Mouse (Mus musculus) G1E (cell line): Measurements from ENCODE around the gene Tk1. TPM values are rescaled to one million over a fixed set of nuclear protein-coding genes. Genes with fewer than 3 reads are reported as not detected.

Experiments used
- ATAC-seq: 2 replicates; pipeline ENCODE4 v1.8.0; 2016; ENCODE audit warnings: mild to moderate bottlenecking; ENCODE audit not compliant: insufficient number of reproducible peaks, poor library complexity, low FRiP score, severe bottlenecking; ENCODE audit errors: extremely low read depth
- DNase-seq: peaks from one replicate; pipeline ENCODE4 v3.0.0; 2012; ENCODE audit warnings: low spot score
- H3K27me3 ChIP-seq: 2 replicates; pipeline ENCODE4 v1.6.1; 2012; ENCODE audit warnings: mild to moderate bottlenecking, low read length, inconsistent platforms; ENCODE audit not compliant: insufficient read depth
- H3K36me3 ChIP-seq: replicated peaks from 2 replicates; pipeline ENCODE3; 2012; ENCODE audit warnings: mild to moderate bottlenecking, inconsistent platforms
- H3K4me1 ChIP-seq: 2 replicates; pipeline ENCODE4 v1.6.1; 2012; ENCODE audit warnings: low read depth, low read length, inconsistent platforms, mixed read lengths; ENCODE audit not compliant: insufficient read depth
- H3K4me3 ChIP-seq: 2 replicates; pipeline ENCODE4 v1.5.1; 2012; ENCODE audit warnings: low read depth, mild to moderate bottlenecking, inconsistent platforms, low read length, moderate library complexity, mixed read lengths
- H3K9me3 ChIP-seq: replicated peaks from 2 replicates; pipeline ENCODE4 v1.6.1; 2012; ENCODE audit warnings: inconsistent platforms
- CTCF ChIP-seq: IDR thresholded peaks from 2 replicates; pipeline ENCODE4 v1.5.1; 2012; ENCODE audit warnings: low read depth, low read length, inconsistent platforms, mixed read lengths
- GATA1 ChIP-seq: IDR thresholded peaks from 2 replicates; pipeline ENCODE4 v1.6.1; 2012; ENCODE audit warnings: borderline replicate concordance, low read length, inconsistent platforms, mixed read lengths
- GATA2 ChIP-seq: IDR thresholded peaks from 2 replicates; pipeline ENCODE4 v1.6.1; 2012; ENCODE audit warnings: low read depth, low read length, inconsistent platforms, borderline replicate concordance
- POLR2AphosphoS5 ChIP-seq: IDR thresholded peaks from 2 replicates; pipeline ENCODE4 v1.6.1; 2012; ENCODE audit warnings: low read depth, low read length, inconsistent platforms; ENCODE audit not compliant: insufficient replicate concordance
- TAL1 ChIP-seq: conservative IDR thresholded peaks from 2 replicates; pipeline ENCODE4 v1.6.1; 2012; ENCODE audit warnings: low read depth, low read length, inconsistent platforms, mixed read lengths
- polyA plus RNA-seq: library from polyadenylated mRNA; stranded (reverse); fragments of >175 nt; gene quantifications from 2 replicates; pipeline ENCODE4 v1.2.3, GENCODE M21; 2012
- total RNA-seq, 2 experiments: library from RNA; stranded (forward) in 1 of 2; stranded (reverse) in 1 of 2; fragments of 200-1000 nt in 1 of 2; fragments of >200 nt in 1 of 2; fragmentation: Nextera tagmentation in 1 of 2; gene quantifications; 2 replicates each; pipeline ENCODE4 v1.2.3; 2014 to 2017

Gene Tk1
- total and polyA plus RNA-seq, 3 experiments: 73.2 to 77.0 (median 75.8) TPM

- peak; percentile 4; the same call in 1 of the 2 replicates for ATAC-seq
- no peak for TF ChIP-seq GATA2
- TF ChIP-seq POLR2AphosphoS5: no peak
- no peak for TF ChIP-seq CTCF
- no peak for TF ChIP-seq TAL1
- TF ChIP-seq GATA1: no peak
- no peaks in the 10 kb centered on the region for H3K9me3 ChIP-seq
- peaks cover 40% of the 10 kb centered on the region for H3K4me1 ChIP-seq
- peaks cover 29% of the 10 kb centered on the region for H3K36me3 ChIP-seq
- H3K27me3 ChIP-seq: no peaks in the 10 kb centered on the region
- peak; percentile 35 for DNase-seq
- peak overlapping the region; percentile 96 for H3K4me3 ChIP-seq
Observed at GRCm38 (mm10) chr11:117848271-117848984, 22.5 kb upstream of the Tk1 start.

- ATAC-seq (no peak), DNase-seq (no peak)
- H3K4me3 ChIP-seq: peak overlapping the region; percentile 96; the same call in 1 of the 2 replicates
- H3K9me3 ChIP-seq: no peaks in the 10 kb centered on the region
- peaks cover 22% of the 10 kb centered on the region for H3K36me3 ChIP-seq
- H3K27me3 ChIP-seq: peaks cover 4% of the 10 kb centered on the region; the same call in 1 of the 2 replicates
- no peak for TF ChIP-seq GATA2
- TF ChIP-seq GATA1: no peak
- no peak for TF ChIP-seq TAL1
- TF ChIP-seq POLR2AphosphoS5: no peak
- TF ChIP-seq CTCF: no peak
- peaks cover 33% of the 10 kb centered on the region for H3K4me1 ChIP-seq
Observed at GRCm38 (mm10) chr11:117847593-117848215, 21.8 kb upstream of the Tk1 start.

GRCm38 (mm10) chr11:117846640-117847039, 20.7 kb upstream of the Tk1 start:
- TF ChIP-seq POLR2AphosphoS5 (no peak), GATA1 (no peak), CTCF (no peak), TAL1 (no peak), GATA2 (no peak)
- Histone ChIP-seq H3K36me3 (peaks cover 11% of the 10 kb centered on the region), H3K4me3 (no peak overlapping the region), H3K9me3 (no peaks in the 10 kb centered on the region), H3K27me3 (peaks cover 8% of the 10 kb centered on the region; the same call in 1 of the 2 replicates), H3K4me1 (peaks cover 29% of the 10 kb centered on the region)
- ATAC-seq (no peak), DNase-seq (no peak)

- Histone ChIP-seq H3K4me3 (no peak overlapping the region), H3K36me3 (peaks cover 5% of the 10 kb centered on the region), H3K27me3 (peaks cover 13% of the 10 kb centered on the region), H3K9me3 (no peaks in the 10 kb centered on the region), H3K4me1 (peaks cover 23% of the 10 kb centered on the region)
- DNase-seq (no peak), ATAC-seq (no peak)
- no peak for TF ChIP-seq GATA1
- no peak for TF ChIP-seq GATA2
- no peak for TF ChIP-seq POLR2AphosphoS5
- no peak for TF ChIP-seq TAL1
- no peak for TF ChIP-seq CTCF
Observed at GRCm38 (mm10) chr11:117845651-117846050, 19.8 kb upstream of the Tk1 start.

GRCm38 (mm10) chr11:117844997-117845396, 19.1 kb upstream of the Tk1 start:
- Histone ChIP-seq H3K9me3 (no peaks in the 10 kb centered on the region), H3K36me3 (no peaks in the 10 kb centered on the region), H3K27me3 (peaks cover 15% of the 10 kb centered on the region), H3K4me3 (no peak overlapping the region), H3K4me1 (peaks cover 18% of the 10 kb centered on the region)
- ATAC-seq (no peak), DNase-seq (no peak)
- TF ChIP-seq GATA1: no peak
- no peak for TF ChIP-seq POLR2AphosphoS5
- TF ChIP-seq CTCF: no peak
- no peak for TF ChIP-seq TAL1
- no peak for TF ChIP-seq GATA2

- Histone ChIP-seq H3K4me3 (no peak overlapping the region), H3K4me1 (peaks cover 22% of the 10 kb centered on the region), H3K9me3 (no peaks in the 10 kb centered on the region), H3K27me3 (peaks cover 15% of the 10 kb centered on the region), H3K36me3 (no peaks in the 10 kb centered on the region)
- ATAC-seq (no peak), DNase-seq (no peak)
- TF ChIP-seq POLR2AphosphoS5: no peak
- no peak for TF ChIP-seq CTCF
- TF ChIP-seq GATA2: no peak
- TF ChIP-seq TAL1: no peak
- TF ChIP-seq GATA1: no peak
Observed at GRCm38 (mm10) chr11:117843434-117843833, 17.5 kb upstream of the Tk1 start.

GRCm38 (mm10) chr11:117840910-117841309, 15.0 kb upstream of the Tk1 start:
- Histone ChIP-seq H3K27me3 (peaks cover 15% of the 10 kb centered on the region), H3K4me3 (no peak overlapping the region), H3K36me3 (no peaks in the 10 kb centered on the region), H3K4me1 (peaks cover 22% of the 10 kb centered on the region), H3K9me3 (no peaks in the 10 kb centered on the region)
- DNase-seq (no peak), ATAC-seq (no peak)
- no peak for TF ChIP-seq POLR2AphosphoS5
- TF ChIP-seq GATA2: no peak
- TF ChIP-seq TAL1: no peak
- TF ChIP-seq GATA1: no peak
- no peak for TF ChIP-seq CTCF
